Mouse (Mus musculus) left cerebral cortex, adult 18-20 months (tissue): ENCODE data around the gene Rimkla. TPM values are rescaled to one million over a fixed set of nuclear protein-coding genes. Genes with fewer than 3 reads are reported as not detected.
A peak's percentile ranks its signal among the peaks of the same experiment; 100 is the strongest.

ENCODE experiments used
- DNase-seq, 2 experiments: peaks; one replicate each; pipeline ENCODE4 v3.0.0; 2021 to 2022; ENCODE audit warnings: low spot score in 2 of 2, mixed read lengths in 1 of 2
- total RNA-seq, 2 experiments: library from RNA; stranded (reverse); gene quantifications; 2 replicates each; pipeline ENCODE4 v1.2.3; 2021

Rimkla gene
- total RNA-seq, 2 experiments from 2014 or later, result 9.7 TPM

- no peak for DNase-seq
Measured at GRCm38 (mm10) chr4:119472545-119472944, 19.9 kb downstream of the Rimkla start.

GRCm38 (mm10) chr4:119467720-119468380 is 24.6 kb downstream of the Rimkla start:
- DNase-seq, result no peak

- no peak for DNase-seq
Measured at GRCm38 (mm10) chr4:119465841-119466240, 26.6 kb downstream of the Rimkla start.

- DNase-seq, result no peak
Measured at GRCm38 (mm10) chr4:119463756-119464419, 28.5 kb downstream of the Rimkla start.

GRCm38 (mm10) chr4:119462858-119463755 is 29.3 kb downstream of the Rimkla start:
- DNase-seq, result peak in 1 of 2 experiments; percentile 13

GRCm38 (mm10) chr4:119462457-119462856 is 30.0 kb downstream of the Rimkla start:
- no peak for DNase-seq

- peak; percentile 71 to 86 for DNase-seq
Measured at GRCm38 (mm10) chr4:119460728-119461141, 31.7 kb downstream of the Rimkla start.

GRCm38 (mm10) chr4:119460296-119460695 is 32.1 kb downstream of the Rimkla start:
- DNase-seq, result peak in 1 of 2 experiments; percentile 20

GRCm38 (mm10) chr4:119453533-119453932 is 38.9 kb downstream of the Rimkla start:
- no peak for DNase-seq

- no peak for DNase-seq
Measured at GRCm38 (mm10) chr4:119453128-119453527, 39.3 kb downstream of the Rimkla start.

GRCm38 (mm10) chr4:119450436-119450835 is 42.0 kb downstream of the Rimkla start:
- no peak for DNase-seq

- no peak for DNase-seq
Measured at GRCm38 (mm10) chr4:119447786-119448185, 44.6 kb downstream of the Rimkla start.

GRCm38 (mm10) chr4:119447261-119447660 is 45.2 kb downstream of the Rimkla start:
- DNase-seq, result no peak

- DNase-seq, result no peak
Measured at GRCm38 (mm10) chr4:119442539-119442938, 49.9 kb downstream of the Rimkla start.

- no peak for DNase-seq
Measured at GRCm38 (mm10) chr4:119441836-119442235, 50.6 kb downstream of the Rimkla start.

- no peak for DNase-seq
Measured at GRCm38 (mm10) chr4:119437936-119438335, 54.5 kb downstream of the Rimkla start.

- peak; percentile 42 to 60 for DNase-seq
Measured at GRCm38 (mm10) chr4:119430678-119431077, 61.8 kb downstream of the Rimkla start.

- DNase-seq, result no peak
Measured at GRCm38 (mm10) chr4:119427680-119428079, 64.7 kb downstream of the Rimkla start.

- no peak for DNase-seq
Measured at GRCm38 (mm10) chr4:119425601-119426000, 66.8 kb downstream of the Rimkla start.

GRCm38 (mm10) chr4:119425077-119425476 is 67.4 kb downstream of the Rimkla start:
- DNase-seq, result no peak

- DNase-seq, result peak; percentile 85 to 90
Measured at GRCm38 (mm10) chr4:119422294-119422964, 70.0 kb downstream of the Rimkla start, which contains the start of the genes Ppcs and Zmynd12. Ppcs (minus strand) TSS chr4:119422420. Zmynd12 (plus strand) TSS chr4:119422814.
